Mouse (Mus musculus): Measurements from ENCODE around the gene Ankrd23.

DNA sequence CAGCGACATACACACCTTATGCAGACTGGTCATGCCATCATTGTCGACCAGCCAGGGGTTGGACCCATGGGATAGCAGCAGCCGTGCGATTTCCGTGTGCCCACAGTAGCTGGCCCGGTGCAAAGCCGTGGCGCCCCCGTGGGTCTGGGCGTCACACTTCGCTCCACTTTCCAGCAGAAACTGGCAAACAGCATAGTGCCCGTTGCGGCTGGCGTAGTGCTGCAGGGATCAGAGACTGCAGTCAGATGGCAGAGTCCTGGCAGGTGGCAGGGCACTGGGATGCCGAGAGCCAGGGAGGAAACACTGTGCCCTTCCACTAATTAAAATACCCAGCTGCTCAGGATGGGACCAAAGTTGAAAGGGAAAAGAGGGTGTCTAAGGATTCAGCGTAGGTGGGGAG lies 5.2 kb upstream of the Ankrd23 start:
- no peak for TF ChIP-seq POLR2A (IDR thresholded peaks at IDR 0.05; ENCODE audit: insufficient read depth, low read depth, low read length)
- no peak for TF ChIP-seq CTCF (IDR thresholded peaks at IDR 0.05)
